In the genomic region with DNA sequence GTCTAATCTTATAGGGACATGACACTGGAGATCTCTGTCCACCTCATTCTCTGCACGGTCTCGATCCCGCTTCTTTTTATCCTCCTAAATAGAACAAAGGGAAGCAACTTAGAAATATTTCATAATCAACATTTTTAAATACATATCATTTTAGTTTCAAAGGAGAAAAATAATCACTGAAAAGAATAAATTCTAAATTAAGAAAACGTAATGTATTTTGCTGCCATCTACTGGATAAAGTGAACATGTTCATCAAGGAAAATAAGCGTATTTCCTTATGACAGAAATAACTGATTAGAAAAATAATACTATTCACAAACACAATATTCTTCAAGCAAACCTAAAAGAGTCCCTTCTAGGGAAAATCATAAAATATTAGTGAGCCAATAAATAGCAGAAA, we compare ENCODE assay signal across 13 mouse cellular contexts. TPM values are rescaled to one million over a fixed set of nuclear protein-coding genes. Genes with fewer than 3 reads are reported as not detected.
DNase-seq lines count a peak whose midpoint lies in the region; ATAC-seq and TF ChIP-seq lines count a peak whose summit lies in the region.
"Had no signal": no experiment of that assay in that cellular context is flagged by ENCODE, and none has a peak within 500 bp of the region (broad histone marks: within the 10 kb centered on the region; RNA-seq: fewer than 3 reads in every experiment).

No protein-coding gene starts in this region.

- H3K36me3 ChIP-seq in midbrain, postnatal 0 days (ENCODE audit: insufficient read depth, low read length): peaks cover 34% of the 10 kb centered on the region
- H3K36me3 ChIP-seq in midbrain, embryonic 16.5 days (ENCODE audit: control insufficient read depth, insufficient read depth, low read length): peaks cover 23% of the 10 kb centered on the region
- peaks cover 22% of the 10 kb centered on the region for H3K36me3 ChIP-seq in splenic B cell, adult 2 months (ENCODE audit: control insufficient read depth, insufficient read depth, low read length, poor library complexity, severe bottlenecking)

- TF ChIP-seq CTCF in layer of hippocampus, adult 2 months (conservative IDR thresholded peaks at IDR 0.05): peak; percentile 81
- peak; percentile 65 for TF ChIP-seq CTCF in midbrain, postnatal 0 days (IDR thresholded peaks at IDR 0.05)

- H3K4me1 ChIP-seq in midbrain, postnatal 0 days (ENCODE audit: insufficient read depth, low read length): peaks cover 6% of the 10 kb centered on the region; the same call in 1 of the 2 replicates
- peaks cover 24% of the 10 kb centered on the region for H3K4me1 ChIP-seq in midbrain, embryonic 16.5 days (ENCODE audit: control insufficient read depth, insufficient read depth, low read length)

- peak; percentile 20 for DNase-seq in cerebellum, adult 9-10 months
- no peak for DNase-seq in cerebellum, postnatal 25 days
- no peak for DNase-seq in layer of hippocampus, adult 2 months (ENCODE audit: low spot score in 2 of 2)
- no peak for DNase-seq in layer of hippocampus, postnatal 14 days (ENCODE audit: low spot score in 2 of 2)
- DNase-seq in midbrain, postnatal 0 days (ENCODE audit: low spot score): no peak
- DNase-seq in splenic B cell, adult 2 months (ENCODE audit: low read depth, low spot score): peak; percentile 34
- no peak for DNase-seq in embryo, embryonic 11 days
- DNase-seq: adrenal gland, adult 8-10 months; kidney, adult 2 months had no signal

- no peaks in the 10 kb centered on the region for H3K27me3 ChIP-seq in midbrain, postnatal 0 days (ENCODE audit: insufficient read depth, low read length)
- H3K27me3 ChIP-seq in midbrain, embryonic 16.5 days (ENCODE audit: control insufficient read depth, insufficient read depth, low read depth, low read length): no peaks in the 10 kb centered on the region
- no peaks in the 10 kb centered on the region for H3K27me3 ChIP-seq in splenic B cell, adult 2 months (ENCODE audit: control insufficient read depth, insufficient read depth, low read length, poor library complexity, severe bottlenecking)
- H3K27me3 ChIP-seq: neural tube, embryonic 12.5 days had no signal

- H3K9me3 ChIP-seq in midbrain, postnatal 0 days (ENCODE audit: low read length): no peaks in the 10 kb centered on the region
- no peaks in the 10 kb centered on the region for H3K9me3 ChIP-seq in midbrain, embryonic 16.5 days (replicated peaks; ENCODE audit: control insufficient read depth, low read length, poor library complexity, severe bottlenecking)
- H3K9me3 ChIP-seq: midbrain, embryonic 12.5 days; neural tube, embryonic 12.5 days had no signal

- H3K27ac ChIP-seq in layer of hippocampus, adult 2 months: no peak overlapping the region
- H3K27ac ChIP-seq in midbrain, postnatal 0 days (ENCODE audit: low read depth, low read length): no peak overlapping the region
- no peak overlapping the region for H3K27ac ChIP-seq in midbrain, embryonic 16.5 days (ENCODE audit: low read length)
- H3K27ac ChIP-seq: midbrain, embryonic 12.5 days; neural tube, embryonic 12.5 days had no signal

- no peak overlapping the region for H3K9ac ChIP-seq in midbrain, postnatal 0 days (replicated peaks; ENCODE audit: low read length, poor library complexity, severe bottlenecking)
- no peak overlapping the region for H3K9ac ChIP-seq in midbrain, embryonic 16.5 days (ENCODE audit: low read depth, low read length)
- H3K9ac ChIP-seq: midbrain, embryonic 12.5 days; neural tube, embryonic 12.5 days had no signal

- no peak overlapping the region for H3K4me3 ChIP-seq in layer of hippocampus, adult 2 months
- H3K4me3 ChIP-seq in midbrain, postnatal 0 days (ENCODE audit: low read depth, low read length): no peak overlapping the region
- no peak overlapping the region for H3K4me3 ChIP-seq in midbrain, embryonic 16.5 days (ENCODE audit: low read depth, low read length)
- H3K4me3 ChIP-seq: midbrain, embryonic 12.5 days; neural tube, embryonic 12.5 days had no signal

- no peak for ATAC-seq in midbrain, postnatal 0 days (ENCODE audit: low FRiP score)
- no peak for ATAC-seq in midbrain, embryonic 16.5 days

- WGBS in midbrain, postnatal 0 days: 81% methylated on average over 5 of the region's 5 CpGs
- WGBS in midbrain, embryonic 16.5 days: 85% methylated on average over 5 of the region's 5 CpGs

- H3K4me2 ChIP-seq in midbrain, postnatal 0 days (ENCODE audit: low read depth, low read length, poor library complexity, severe bottlenecking): no peak overlapping the region
- no peak overlapping the region for H3K4me2 ChIP-seq in midbrain, embryonic 16.5 days (ENCODE audit: low read length)
- H3K4me2 ChIP-seq: heart, embryonic 11.5 days; midbrain, embryonic 12.5 days; neural tube, embryonic 12.5 days had no signal

RNA-seq across cellular contexts. Expression of a gene that starts 4.0 kb away (rescaled TPM):
- total RNA-seq in layer of hippocampus, adult 2 months (2021): 10 to 100 TPM; 57.0 to 58.4 TPM
- 10 to 100 TPM; 63.9 to 66.8 TPM for total RNA-seq in layer of hippocampus, postnatal 14 days (2021)
- total RNA-seq in midbrain, postnatal 0 days (2014; rRNA removed): 29.7 and 35.6 TPM in 2 replicates
- polyA plus RNA-seq in midbrain, postnatal 0 days (2015; fragmentation: Nextera tagmentation; extraction: Ambion mirVana): 55.0 and 60.7 TPM in 2 replicates
- 57.8 and 66.0 TPM in 2 replicates for polyA plus RNA-seq in midbrain, embryonic 16.5 days (2015; fragmentation: Nextera tagmentation; extraction: Ambion mirVana)

Comparison
In these comparisons a context has a peak if more than half of its experiments do, and no peak if none do; other contexts are left out.
1. DNase-seq: peak in cerebellum, adult 9-10 months (single experiment) and splenic B cell, adult 2 months (single experiment); none in cerebellum, postnatal 25 days (0 of 2), layer of hippocampus, adult 2 months (0 of 2), layer of hippocampus, postnatal 14 days (0 of 2), midbrain, postnatal 0 days (single experiment) and embryo, embryonic 11 days (single experiment).